Mouse (Mus musculus): ENCODE measurements around the gene Unc79. TPM values are rescaled to one million over a fixed set of nuclear protein-coding genes. Genes with fewer than 3 reads are reported as not detected.

The Unc79 gene
- polyA plus RNA-seq, 1 experiment from 2014 or later, result 4.8 TPM

DNA sequence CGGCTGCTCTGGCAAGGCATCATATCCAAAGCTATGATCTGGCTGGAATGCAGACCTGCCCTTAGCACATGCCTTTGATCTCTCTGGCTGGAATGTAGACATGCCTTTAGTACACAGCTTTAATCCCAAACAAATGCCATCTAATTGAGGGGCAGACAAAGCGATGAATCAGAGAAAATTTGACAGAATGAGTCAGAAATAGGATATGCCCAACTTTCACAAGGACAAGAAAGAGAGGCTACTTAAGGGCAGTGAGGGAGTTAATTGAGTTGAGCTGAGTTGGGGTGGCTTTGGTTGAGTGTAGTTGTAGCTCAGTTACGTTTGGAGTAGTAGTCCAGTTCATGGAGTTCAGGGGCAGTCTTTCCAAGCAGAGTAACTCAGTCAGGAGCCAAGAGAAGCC, 12.4 kb downstream of the Unc79 start:
- Histone ChIP-seq H3K9me3 (no peaks in the 10 kb centered on the region), H3K4me2 (replicated peaks) (no peak overlapping the region), H3K4me3 (no peak overlapping the region), H3K27ac (replicated peaks) (no peak overlapping the region), H3K36me3 (no peaks in the 10 kb centered on the region), H3K9ac (replicated peaks) (no peak overlapping the region), H3K4me1 (peaks cover 6% of the 10 kb centered on the region; the same call in 1 of the 2 replicates), H3K27me3 (no peaks in the 10 kb centered on the region)
- no peak for ATAC-seq (ENCODE audit: low FRiP score, low read depth)
- WGBS, result 68% methylated on average over 3 of the region's 3 CpGs

DNA sequence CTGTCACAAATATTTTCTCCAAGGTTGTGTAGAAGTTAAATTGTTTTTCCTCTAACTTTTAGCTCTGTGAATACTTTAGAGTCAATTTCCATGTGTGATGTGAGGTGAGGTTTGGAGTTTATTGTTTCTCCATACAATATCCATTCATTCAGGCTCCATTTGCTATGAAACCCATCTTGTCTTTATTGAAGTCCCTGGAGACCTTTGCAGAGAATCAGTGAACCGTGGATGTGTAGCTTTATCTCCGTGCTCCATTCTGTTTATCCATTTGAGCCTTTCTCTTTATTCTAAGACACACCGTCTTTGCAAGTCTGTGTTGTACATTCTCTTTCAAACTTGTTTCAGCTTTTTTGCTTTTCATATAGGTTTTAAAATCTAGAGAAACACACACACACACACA, 15.8 kb downstream of the Unc79 start:
- no peaks in the 10 kb centered on the region for H3K27me3 ChIP-seq
- H3K9me3 ChIP-seq, result no peaks in the 10 kb centered on the region
- no peak overlapping the region for H3K4me2 ChIP-seq (replicated peaks)
- no peak overlapping the region for H3K4me3 ChIP-seq
- 0 out of 2 replicates have a peak overlapping the region, but pooled peaks have one; percentile 30 for H3K27ac ChIP-seq (replicated peaks)
- 11% methylated on average over 3 of the region's 3 CpGs for WGBS
- no peak overlapping the region for H3K9ac ChIP-seq (replicated peaks)
- no peaks in the 10 kb centered on the region for H3K36me3 ChIP-seq
- no peak for ATAC-seq (ENCODE audit: low FRiP score, low read depth)
- H3K4me1 ChIP-seq, result peaks cover 11% of the 10 kb centered on the region; the same call in 1 of the 2 replicates

GRCm38 (mm10) chr12:102980584-102980983, 31.9 kb downstream of the Unc79 start:
- Histone ChIP-seq H3K9me3 (no peaks in the 10 kb centered on the region), H3K36me3 (no peaks in the 10 kb centered on the region), H3K4me1 (no peaks in the 10 kb centered on the region), H3K9ac (replicated peaks) (no peak overlapping the region), H3K4me3 (no peak overlapping the region), H3K27ac (replicated peaks) (0 out of 2 replicates have a peak overlapping the region, but pooled peaks have one; percentile 30), H3K4me2 (replicated peaks) (no peak overlapping the region), H3K27me3 (no peaks in the 10 kb centered on the region)
- ATAC-seq (ENCODE audit: low FRiP score, low read depth), result peak; percentile 60
- 51% methylated on average over 4 of the region's 4 CpGs for WGBS

DNA sequence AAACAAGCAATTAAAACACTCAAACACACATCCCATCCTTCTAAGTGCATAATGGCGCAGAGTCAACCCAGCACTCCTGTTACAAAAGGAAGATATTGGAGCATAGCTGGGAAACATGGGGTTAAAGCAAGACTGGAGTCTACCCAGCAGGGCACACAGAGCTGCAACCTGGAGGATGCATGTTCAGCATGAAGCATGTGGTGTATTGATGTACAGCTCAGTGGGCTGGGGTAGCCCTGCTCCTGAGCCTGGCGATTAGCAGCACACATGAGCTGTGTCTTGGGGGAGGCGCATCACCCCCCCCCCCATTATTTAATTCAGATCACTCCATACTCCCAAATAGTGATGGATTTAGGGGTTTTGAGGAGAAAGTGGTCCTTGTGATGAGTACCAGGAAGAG, 32.9 kb downstream of the Unc79 start:
- Histone ChIP-seq H3K27me3 (no peaks in the 10 kb centered on the region), H3K9me3 (no peaks in the 10 kb centered on the region), H3K9ac (replicated peaks) (no peak overlapping the region), H3K27ac (replicated peaks) (peak overlapping the region; percentile 0; the same call in 1 of the 2 replicates), H3K4me2 (replicated peaks) (no peak overlapping the region), H3K4me3 (no peak overlapping the region), H3K36me3 (no peaks in the 10 kb centered on the region), H3K4me1 (no peaks in the 10 kb centered on the region)
- no peak for ATAC-seq (ENCODE audit: low FRiP score, low read depth)
- WGBS, result 84% methylated on average over 3 of the region's 3 CpGs

- Histone ChIP-seq H3K4me2 (replicated peaks) (no peak overlapping the region), H3K4me1 (no peaks in the 10 kb centered on the region), H3K9ac (replicated peaks) (no peak overlapping the region), H3K27ac (replicated peaks) (no peak overlapping the region), H3K36me3 (no peaks in the 10 kb centered on the region), H3K4me3 (no peak overlapping the region), H3K27me3 (no peaks in the 10 kb centered on the region), H3K9me3 (no peaks in the 10 kb centered on the region)
- no peak for ATAC-seq (ENCODE audit: low FRiP score, low read depth)
Observed at GRCm38 (mm10) chr12:102985401-102985800, 36.7 kb downstream of the Unc79 start.

DNA sequence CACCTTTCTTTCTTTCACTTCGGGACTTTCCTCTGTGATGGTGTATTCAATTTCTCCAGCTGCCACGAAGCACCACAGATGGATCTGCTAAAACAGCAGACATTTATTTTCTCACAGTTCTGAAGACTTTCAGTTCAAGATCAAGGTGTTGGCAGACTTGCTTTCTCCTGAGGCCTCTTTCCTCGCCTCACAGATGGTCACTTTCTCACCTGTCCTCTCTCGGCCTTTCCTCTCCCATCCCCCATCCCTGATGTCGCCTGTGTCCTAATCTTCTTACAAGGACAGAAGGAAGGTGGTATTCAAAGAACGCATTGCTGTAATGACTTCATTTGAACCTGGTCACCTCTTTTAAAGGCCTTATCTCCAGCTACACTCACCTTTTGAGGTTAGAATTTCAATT, 39.1 kb downstream of the Unc79 start:
- Histone ChIP-seq H3K36me3 (0 out of 2 replicates have a peak, but pooled peaks cover 2% of the 10 kb centered on the region), H3K27ac (replicated peaks) (no peak overlapping the region), H3K9me3 (no peaks in the 10 kb centered on the region), H3K4me1 (no peaks in the 10 kb centered on the region), H3K27me3 (no peaks in the 10 kb centered on the region), H3K4me2 (replicated peaks) (no peak overlapping the region), H3K9ac (replicated peaks) (no peak overlapping the region), H3K4me3 (no peak overlapping the region)
- ATAC-seq (ENCODE audit: low FRiP score, low read depth), result no peak
- WGBS, result 82% methylated on average over 6 of the region's 6 CpGs

GRCm38 (mm10) chr12:103008491-103008890, 59.8 kb downstream of the Unc79 start:
- H3K4me3 ChIP-seq, result no peak overlapping the region
- no peak overlapping the region for H3K4me2 ChIP-seq (replicated peaks)
- WGBS, result 69% methylated on average over 4 of the region's 4 CpGs
- no peak overlapping the region for H3K9ac ChIP-seq (replicated peaks)
- H3K9me3 ChIP-seq, result no peaks in the 10 kb centered on the region
- ATAC-seq (ENCODE audit: low FRiP score, low read depth), result no peak
- H3K36me3 ChIP-seq, result no peaks in the 10 kb centered on the region
- H3K27ac ChIP-seq (replicated peaks), result no peak overlapping the region
- no peaks in the 10 kb centered on the region for H3K27me3 ChIP-seq
- H3K4me1 ChIP-seq, result no peaks in the 10 kb centered on the region

DNA sequence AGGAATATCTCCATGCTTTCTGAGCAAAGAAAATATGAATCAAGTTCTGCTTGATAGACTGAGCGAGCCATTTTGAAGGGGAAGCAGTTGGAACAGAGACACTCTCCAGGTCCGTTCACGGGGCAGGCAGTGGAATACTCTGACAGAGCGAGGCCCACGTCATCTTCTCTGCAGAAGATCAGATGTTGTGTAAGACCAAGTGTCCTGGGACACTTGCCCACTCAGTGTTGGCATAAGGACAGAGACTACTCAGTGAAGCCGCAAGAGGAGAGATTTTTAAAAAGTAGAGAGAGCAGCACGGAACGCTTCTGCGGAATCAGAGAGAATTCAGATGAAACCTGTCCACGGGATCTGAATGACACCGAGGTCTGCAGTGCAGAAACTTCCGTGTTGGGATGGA, 69.5 kb downstream of the Unc79 start:
- Histone ChIP-seq H3K9ac (replicated peaks) (no peak overlapping the region), H3K9me3 (no peaks in the 10 kb centered on the region), H3K4me3 (no peak overlapping the region), H3K27ac (replicated peaks) (no peak overlapping the region), H3K4me2 (replicated peaks) (no peak overlapping the region), H3K36me3 (peaks cover 13% of the 10 kb centered on the region; the same call in 1 of the 2 replicates), H3K27me3 (no peaks in the 10 kb centered on the region), H3K4me1 (no peaks in the 10 kb centered on the region)
- no peak for ATAC-seq (ENCODE audit: low FRiP score, low read depth)
- 94% methylated on average over 12 of the region's 12 CpGs for WGBS

DNA sequence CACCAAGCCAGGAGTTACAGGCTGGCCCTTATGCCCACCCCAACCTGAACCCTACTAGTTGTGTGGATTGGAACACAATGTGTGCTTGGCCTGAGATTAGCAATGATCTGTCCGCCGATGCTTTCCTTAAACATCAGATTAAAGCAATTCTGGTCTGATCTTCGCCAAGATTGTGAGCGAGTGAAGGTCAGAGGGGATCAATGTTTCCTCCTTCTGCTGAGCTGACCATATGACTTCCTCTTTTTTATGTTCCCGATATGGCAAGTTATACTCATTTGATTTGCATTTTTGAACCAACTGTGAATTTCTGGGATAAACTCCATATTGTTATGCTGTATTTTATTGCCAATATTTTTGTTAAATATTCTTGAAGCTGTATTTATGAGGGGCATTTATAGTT, 88.0 kb downstream of the Unc79 start:
- Histone ChIP-seq H3K36me3 (no peaks in the 10 kb centered on the region), H3K27ac (replicated peaks) (no peak overlapping the region), H3K9ac (replicated peaks) (no peak overlapping the region), H3K4me1 (no peaks in the 10 kb centered on the region), H3K4me3 (no peak overlapping the region), H3K4me2 (replicated peaks) (no peak overlapping the region), H3K27me3 (no peaks in the 10 kb centered on the region), H3K9me3 (no peaks in the 10 kb centered on the region)
- WGBS, result 89% methylated on average over 5 of the region's 5 CpGs
- no peak for ATAC-seq (ENCODE audit: low FRiP score, low read depth)

GRCm38 (mm10) chr12:103039332-103039731, 90.7 kb downstream of the Unc79 start:
- no peak overlapping the region for H3K4me3 ChIP-seq
- no peak for ATAC-seq (ENCODE audit: low FRiP score, low read depth)
- H3K9ac ChIP-seq (replicated peaks), result no peak overlapping the region
- WGBS, result 87% methylated on average over 10 of the region's 10 CpGs
- H3K36me3 ChIP-seq, result no peaks in the 10 kb centered on the region; the same call in 1 of the 2 replicates
- no peaks in the 10 kb centered on the region for H3K27me3 ChIP-seq
- no peak overlapping the region for H3K4me2 ChIP-seq (replicated peaks)
- H3K27ac ChIP-seq (replicated peaks), result no peak overlapping the region
- H3K4me1 ChIP-seq, result 0 out of 2 replicates have a peak, but pooled peaks cover 3% of the 10 kb centered on the region
- no peaks in the 10 kb centered on the region for H3K9me3 ChIP-seq

DNA sequence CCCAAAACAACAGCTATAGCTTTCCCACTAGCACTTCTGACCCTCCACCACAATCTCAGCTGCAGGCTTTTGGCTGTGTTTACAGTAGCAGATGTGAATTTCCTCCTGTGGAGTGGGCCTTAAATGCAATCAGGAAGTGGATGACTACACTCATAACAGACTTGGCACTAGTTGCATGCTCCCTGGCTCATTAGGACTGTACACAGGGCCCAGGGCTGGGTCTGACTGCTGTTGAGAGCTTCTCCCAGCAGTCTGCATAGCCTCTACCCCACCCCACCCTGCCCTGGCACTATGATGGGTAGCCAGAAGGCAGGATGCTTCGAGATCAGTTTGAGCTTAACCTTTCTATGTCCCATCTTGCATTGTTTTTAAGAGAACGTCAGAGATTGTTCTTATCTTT, 91.5 kb downstream of the Unc79 start:
- ATAC-seq (ENCODE audit: low FRiP score, low read depth), result no peak
- 73% methylated on average over 2 of the region's 2 CpGs for WGBS
- no peak overlapping the region for H3K4me2 ChIP-seq (replicated peaks)
- 0 out of 2 replicates have a peak, but pooled peaks cover 3% of the 10 kb centered on the region for H3K4me1 ChIP-seq
- H3K27me3 ChIP-seq, result no peaks in the 10 kb centered on the region
- H3K4me3 ChIP-seq, result no peak overlapping the region
- H3K36me3 ChIP-seq, result no peaks in the 10 kb centered on the region; the same call in 1 of the 2 replicates
- H3K9ac ChIP-seq (replicated peaks), result no peak overlapping the region
- H3K27ac ChIP-seq (replicated peaks), result no peak overlapping the region
- H3K9me3 ChIP-seq, result no peaks in the 10 kb centered on the region

DNA sequence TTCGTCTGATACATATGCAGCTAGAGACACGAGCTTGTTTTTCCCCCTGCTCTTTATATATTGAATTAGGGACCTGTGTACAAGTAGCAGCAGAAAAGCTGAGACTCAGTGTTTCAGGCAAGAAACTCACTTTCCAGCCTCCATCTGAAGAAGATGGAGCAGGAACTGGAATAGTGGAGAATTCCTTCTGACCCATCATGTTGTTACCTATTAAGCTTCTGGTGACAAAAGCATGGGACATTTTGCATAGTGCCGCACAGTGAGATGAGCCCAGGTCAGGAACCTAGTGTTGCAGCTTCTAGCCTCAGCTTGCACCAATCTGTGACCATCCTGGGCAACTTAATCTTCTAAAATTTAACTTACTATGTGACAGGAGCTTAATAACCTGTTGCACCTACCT, 92.7 kb downstream of the Unc79 start:
- H3K27me3 ChIP-seq, result no peaks in the 10 kb centered on the region
- H3K4me2 ChIP-seq (replicated peaks), result no peak overlapping the region
- H3K9ac ChIP-seq (replicated peaks), result no peak overlapping the region
- H3K36me3 ChIP-seq, result no peaks in the 10 kb centered on the region; the same call in 1 of the 2 replicates
- WGBS, result 91% methylated on average over 3 of the region's 3 CpGs
- ATAC-seq (ENCODE audit: low FRiP score, low read depth), result no peak
- no peaks in the 10 kb centered on the region for H3K9me3 ChIP-seq
- 0 out of 2 replicates have a peak, but pooled peaks cover 3% of the 10 kb centered on the region for H3K4me1 ChIP-seq
- no peak overlapping the region for H3K27ac ChIP-seq (replicated peaks)
- no peak overlapping the region for H3K4me3 ChIP-seq

- Histone ChIP-seq H3K36me3 (no peaks in the 10 kb centered on the region; the same call in 1 of the 2 replicates), H3K27me3 (no peaks in the 10 kb centered on the region), H3K9me3 (no peaks in the 10 kb centered on the region), H3K4me3 (no peak overlapping the region), H3K4me1 (0 out of 2 replicates have a peak, but pooled peaks cover 3% of the 10 kb centered on the region), H3K9ac (replicated peaks) (no peak overlapping the region), H3K4me2 (replicated peaks) (no peak overlapping the region), H3K27ac (replicated peaks) (no peak overlapping the region; the same call in 1 of the 2 replicates)
- 82% methylated on average over 5 of the region's 5 CpGs for WGBS
- no peak for ATAC-seq (ENCODE audit: low FRiP score, low read depth)
Observed at GRCm38 (mm10) chr12:103042711-103043110, 94.1 kb downstream of the Unc79 start.
